Mouse (Mus musculus) testis, adult 2 months (tissue): Measurements from ENCODE around the gene Fxn. TPM values are rescaled to one million over a fixed set of nuclear protein-coding genes. Genes with fewer than 3 reads are reported as not detected.

Experiments
- H3K27ac ChIP-seq: fragments of 200-500 bp; 2 replicates; pipeline ENCODE4 v1.5.1; 2012; ENCODE audit warnings: low read depth, low read length; ENCODE audit not compliant: control insufficient read depth, insufficient read depth
- H3K27me3 ChIP-seq: fragments of 200-500 bp; 2 replicates; pipeline ENCODE4 v1.6.1; 2012; ENCODE audit warnings: mild to moderate bottlenecking, low read length, moderate library complexity; ENCODE audit not compliant: control insufficient read depth, insufficient read depth
- H3K36me3 ChIP-seq: fragments of 200-500 bp; 2 replicates; pipeline ENCODE4 v1.6.1; 2012; ENCODE audit warnings: mild to moderate bottlenecking, low read length; ENCODE audit not compliant: control insufficient read depth, insufficient read depth
- H3K4me1 ChIP-seq: fragments of 200-500 bp; 2 replicates; pipeline ENCODE4 v1.6.1; 2012; ENCODE audit warnings: low read length; ENCODE audit not compliant: control insufficient read depth, insufficient read depth
- H3K4me3 ChIP-seq: fragments of 200-500 bp; 2 replicates; pipeline ENCODE4 v1.5.1; 2012; ENCODE audit warnings: low read depth, mild to moderate bottlenecking, low read length, moderate library complexity, mixed read lengths; ENCODE audit not compliant: control insufficient read depth
- CTCF ChIP-seq: fragments of 200-500 bp; IDR thresholded peaks from 2 replicates; pipeline ENCODE4 v1.5.1; 2012; ENCODE audit warnings: low read depth, mild to moderate bottlenecking, inconsistent platforms, low read length, moderate library complexity; ENCODE audit not compliant: control insufficient read depth, insufficient read depth, insufficient replicate concordance
- POLR2A ChIP-seq: fragments of 200-500 bp; IDR thresholded peaks from 2 replicates; pipeline ENCODE4 v1.6.1; 2012; ENCODE audit warnings: low read depth, mild to moderate bottlenecking, inconsistent platforms, low read length, moderate library complexity; ENCODE audit not compliant: control insufficient read depth
- polyA plus RNA-seq: library from polyadenylated mRNA; depleted of rRNA; stranded (reverse); fragments of >200 nt; gene quantifications from 2 replicates; pipeline ENCODE4 v1.2.3, GENCODE M21; 2012; rRNA removed

Gene Fxn
- polyA plus RNA-seq, 1 experiment: 5.1 TPM

- TF ChIP-seq POLR2A: no peak
- TF ChIP-seq CTCF: no peak
- Histone ChIP-seq H3K27me3 (no peaks in the 10 kb centered on the region), H3K4me1 (peaks cover 5% of the 10 kb centered on the region), H3K4me3 (no peak overlapping the region), H3K36me3 (no peaks in the 10 kb centered on the region), H3K27ac (no peak overlapping the region)
Observed at GRCm38 (mm10) chr19:24216771-24217170, 63.6 kb downstream of the Fxn start.

- Histone ChIP-seq H3K27me3 (no peaks in the 10 kb centered on the region), H3K27ac (no peak overlapping the region), H3K4me3 (no peak overlapping the region), H3K36me3 (no peaks in the 10 kb centered on the region), H3K4me1 (peaks cover 5% of the 10 kb centered on the region)
- TF ChIP-seq CTCF: no peak
- TF ChIP-seq POLR2A: no peak
Observed at GRCm38 (mm10) chr19:24214939-24215338, 65.5 kb downstream of the Fxn start.

GRCm38 (mm10) chr19:24213299-24213698 lies 67.1 kb downstream of the Fxn start:
- H3K27ac ChIP-seq: no peak overlapping the region
- peaks cover 5% of the 10 kb centered on the region for H3K4me1 ChIP-seq
- H3K27me3 ChIP-seq: no peaks in the 10 kb centered on the region
- no peaks in the 10 kb centered on the region for H3K36me3 ChIP-seq
- TF ChIP-seq CTCF (no peak), POLR2A (no peak)
- no peak overlapping the region for H3K4me3 ChIP-seq

- Histone ChIP-seq H3K36me3 (no peaks in the 10 kb centered on the region), H3K4me3 (no peak overlapping the region), H3K4me1 (peaks cover 5% of the 10 kb centered on the region), H3K27me3 (no peaks in the 10 kb centered on the region), H3K27ac (no peak overlapping the region)
- no peak for TF ChIP-seq POLR2A
- no peak for TF ChIP-seq CTCF
Observed at GRCm38 (mm10) chr19:24212552-24213249, 67.7 kb downstream of the Fxn start.

Other genes with a start within 250 kb of the Fxn start
- gene Fam189a2, start 249.6 kb downstream of the Fxn start, polyA plus RNA-seq: 20.8 and 24.5 TPM in 2 replicates
- gene Tjp2, start 55.6 kb downstream of the Fxn start, polyA plus RNA-seq: 19.3 and 19.8 TPM in 2 replicates
- gene Fam122a, start 196.8 kb upstream of the Fxn start, polyA plus RNA-seq: 21.3 and 23.0 TPM in 2 replicates